Mouse (Mus musculus): Measurements from ENCODE around the gene Prdx3. TPM values are rescaled to one million over a fixed set of nuclear protein-coding genes. Genes with fewer than 3 reads are reported as not detected.
"Not testable (repeated sequence)": the region's sequence is repeated elsewhere in the genome, so short reads cannot be mapped to it uniquely, and the experiment has no call there.

The Prdx3 gene
- polyA plus RNA-seq, 1 experiment from 2014 or later, result 182 TPM

DNA sequence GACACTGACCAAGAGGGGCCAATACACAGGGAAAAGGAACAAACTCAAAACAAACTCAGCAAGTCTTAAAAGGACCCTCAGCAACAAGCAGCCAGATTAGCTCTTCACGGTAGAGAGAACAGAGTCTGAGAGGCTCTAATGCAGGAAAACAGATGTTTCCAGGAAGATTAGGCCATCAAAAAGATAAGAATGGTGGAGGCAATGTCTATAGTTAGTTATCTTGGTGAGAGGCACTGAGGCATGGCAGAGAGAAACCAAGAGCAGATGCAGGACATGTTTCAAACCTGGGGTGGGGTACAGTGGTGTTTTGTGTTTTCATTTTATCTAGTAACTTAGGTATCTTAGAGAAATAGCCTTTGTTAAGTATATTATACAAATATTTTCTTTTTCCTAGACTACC, 2.1 kb downstream of the Prdx3 start:
- H3K27me3 ChIP-seq (ENCODE audit: insufficient read depth, low read length), result no peaks in the 10 kb centered on the region
- peak overlapping the region; percentile 84 for H3K4me2 ChIP-seq (ENCODE audit: low read depth, low read length)
- peaks cover 26% of the 10 kb centered on the region for H3K4me1 ChIP-seq (ENCODE audit: insufficient read depth)
- H3K9ac ChIP-seq (replicated peaks), result peak overlapping the region; percentile 91
- DNase-seq, result no peak
- H3K9me3 ChIP-seq (ENCODE audit: low read length), result no peaks in the 10 kb centered on the region
- H3K36me3 ChIP-seq (replicated peaks; ENCODE audit: insufficient read depth, low read length), result peaks cover 32% of the 10 kb centered on the region
- peak; percentile 14; the same call in 1 of the 2 replicates for ATAC-seq
- peak overlapping the region; percentile 87 for H3K4me3 ChIP-seq (ENCODE audit: low read depth, low read length)
- TF ChIP-seq CTCF (IDR thresholded peaks at IDR 0.05; ENCODE audit: low read depth), result no peak
- TF ChIP-seq EP300 (IDR thresholded peaks at IDR 0.05; ENCODE audit: low read depth), result peak; percentile 93
- 32% methylated on average over 1 of the region's 1 CpGs for WGBS (ENCODE audit: insufficient replicate concordance)
- peak overlapping the region; percentile 97 for H3K27ac ChIP-seq (ENCODE audit: low read depth)

- Histone ChIP-seq H3K4me1 (ENCODE audit: insufficient read depth) (peaks cover 26% of the 10 kb centered on the region), H3K9me3 (ENCODE audit: low read length) (no peaks in the 10 kb centered on the region), H3K36me3 (replicated peaks; ENCODE audit: insufficient read depth, low read length) (peaks cover 39% of the 10 kb centered on the region), H3K4me3 (ENCODE audit: low read depth, low read length) (peak overlapping the region; percentile 87), H3K27ac (ENCODE audit: low read depth) (no peak overlapping the region), H3K4me2 (ENCODE audit: low read depth, low read length) (peak overlapping the region; percentile 84), H3K9ac (replicated peaks) (no peak overlapping the region), H3K27me3 (ENCODE audit: insufficient read depth, low read length) (no peaks in the 10 kb centered on the region)
- TF ChIP-seq EP300 (IDR thresholded peaks at IDR 0.05; ENCODE audit: low read depth) (no peak), CTCF (IDR thresholded peaks at IDR 0.05; ENCODE audit: low read depth) (no peak)
- DNase-seq (no peak), ATAC-seq (no peak)
- WGBS (ENCODE audit: insufficient replicate concordance), result 83% methylated on average over 5 of the region's 5 CpGs
Observed at GRCm38 (mm10) chr19:60871366-60871765, 3.0 kb downstream of the Prdx3 start.

- Histone ChIP-seq H3K9me3 (ENCODE audit: low read length) (no peaks in the 10 kb centered on the region), H3K27ac (ENCODE audit: low read depth) (no peak overlapping the region), H3K36me3 (replicated peaks; ENCODE audit: insufficient read depth, low read length) (peaks cover 39% of the 10 kb centered on the region), H3K9ac (replicated peaks) (no peak overlapping the region), H3K4me3 (ENCODE audit: low read depth, low read length) (no peak overlapping the region; the same call in 1 of the 2 replicates), H3K4me1 (ENCODE audit: insufficient read depth) (peaks cover 26% of the 10 kb centered on the region), H3K4me2 (ENCODE audit: low read depth, low read length) (no peak overlapping the region), H3K27me3 (ENCODE audit: insufficient read depth, low read length) (no peaks in the 10 kb centered on the region)
- ATAC-seq, result no peak
- TF ChIP-seq EP300 (IDR thresholded peaks at IDR 0.05; ENCODE audit: low read depth) (no peak), CTCF (IDR thresholded peaks at IDR 0.05; ENCODE audit: low read depth) (peak; percentile 52)
- DNase-seq, result no peak
- 72% methylated on average over 1 of the region's 1 CpGs for WGBS (ENCODE audit: insufficient replicate concordance)
Observed at GRCm38 (mm10) chr19:60870489-60870888, 3.9 kb downstream of the Prdx3 start.

DNA sequence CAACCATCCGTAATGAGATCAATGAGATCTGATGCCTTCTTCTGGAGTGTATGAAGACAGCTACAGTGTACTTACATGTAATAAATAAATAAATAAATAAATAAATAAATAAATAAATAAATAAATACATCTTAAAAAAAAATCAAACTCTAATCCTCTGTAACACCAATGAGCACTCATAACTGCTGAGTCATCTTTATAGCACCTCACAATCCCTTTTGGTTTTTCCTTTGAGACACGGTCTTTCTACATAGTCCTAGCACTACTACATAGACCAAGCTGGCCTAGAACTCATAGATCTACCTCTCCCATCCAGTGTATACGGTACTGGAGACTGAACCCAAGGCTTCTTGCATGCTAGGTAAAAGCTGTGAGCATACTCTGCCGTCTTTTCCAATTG, 8.2 kb downstream of the Prdx3 start:
- H3K9ac ChIP-seq (replicated peaks); H3K9me3 ChIP-seq (ENCODE audit: low read length); H3K27me3 ChIP-seq (ENCODE audit: insufficient read depth, low read length); DNase-seq; ATAC-seq; H3K4me2 ChIP-seq (ENCODE audit: low read depth, low read length); H3K27ac ChIP-seq (ENCODE audit: low read depth); H3K4me3 ChIP-seq (ENCODE audit: low read depth, low read length): not testable (repeated sequence)
- Histone ChIP-seq H3K36me3 (replicated peaks; ENCODE audit: insufficient read depth, low read length) (peaks cover 55% of the 10 kb centered on the region), H3K4me1 (ENCODE audit: insufficient read depth) (peaks cover 11% of the 10 kb centered on the region)
- 90% methylated on average over 4 of the region's 4 CpGs for WGBS (ENCODE audit: insufficient replicate concordance)

DNA sequence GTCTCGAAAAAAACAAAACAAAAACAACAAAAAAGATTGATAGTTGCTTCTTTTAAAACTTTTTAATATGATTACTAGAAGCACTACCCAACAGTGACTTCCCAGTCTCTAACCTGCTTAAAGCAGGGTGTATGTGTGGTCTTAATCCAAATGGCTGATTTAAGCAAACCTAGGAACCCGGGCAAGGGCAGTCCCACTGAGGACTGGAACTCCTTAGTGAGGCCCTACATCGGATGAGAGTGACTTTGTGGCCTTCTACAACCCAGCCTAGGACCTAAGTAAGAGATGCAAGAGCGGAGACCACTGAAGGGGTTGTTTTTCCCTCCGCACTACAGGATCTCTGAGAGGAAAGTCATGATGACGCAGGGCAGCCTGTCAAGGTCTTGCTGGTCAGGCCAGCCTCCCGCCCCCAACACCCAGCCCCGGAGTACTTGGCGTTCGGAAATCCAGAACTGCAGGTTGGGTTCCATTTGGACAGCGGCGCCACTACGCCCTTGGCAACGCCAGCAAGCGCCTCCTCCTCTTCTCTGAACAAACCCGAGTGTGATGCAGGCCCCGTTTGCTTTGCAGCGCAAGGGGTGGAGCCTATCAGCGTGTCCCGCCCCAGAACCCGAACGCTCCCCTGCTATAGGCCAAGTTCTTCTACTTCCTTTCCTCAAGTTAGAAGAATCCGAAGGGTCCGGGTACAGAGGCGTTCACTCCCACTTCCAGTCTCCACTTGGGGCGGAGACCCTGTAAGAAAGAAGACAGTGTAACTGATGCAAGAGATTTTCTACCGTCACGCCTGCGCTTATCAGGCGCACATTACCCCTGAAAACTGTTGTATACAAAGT, 13.3 kb downstream of the Prdx3 start, which contains the start of gene Sfxn4:
TSS of gene Sfxn4 (minus strand) at position 612 of the 833 bp plus-strand sequence.
- peak within 1 kb of the TSS; percentile 76 for H3K4me2 ChIP-seq (ENCODE audit: low read depth, low read length)
- peak within 1 kb of the TSS; percentile 57; the same call in 1 of the 2 replicates for H3K27ac ChIP-seq (ENCODE audit: low read depth)
- peak within 1 kb of the TSS; percentile 52 for H3K9ac ChIP-seq (replicated peaks)
- TF ChIP-seq CTCF (IDR thresholded peaks at IDR 0.05; ENCODE audit: low read depth) (no peak), EP300 (IDR thresholded peaks at IDR 0.05; ENCODE audit: low read depth) (no peak)
- no peaks in the 10 kb centered on the region for H3K27me3 ChIP-seq (ENCODE audit: insufficient read depth, low read length)
- H3K4me3 ChIP-seq (ENCODE audit: low read depth, low read length), result peak within 1 kb of the TSS; percentile 48
- DNase-seq (peak; percentile 90), ATAC-seq (peak; percentile 99)
- H3K4me1 ChIP-seq (ENCODE audit: insufficient read depth), result peaks cover 6% of the 10 kb centered on the region
- H3K36me3 ChIP-seq (replicated peaks; ENCODE audit: insufficient read depth, low read length), result peaks cover 23% of the 10 kb centered on the region
- no peaks in the 10 kb centered on the region for H3K9me3 ChIP-seq (ENCODE audit: low read length)
- 4% methylated on average over 30 of the region's 30 CpGs for WGBS (ENCODE audit: insufficient replicate concordance)

- H3K4me3 ChIP-seq (ENCODE audit: low read depth, low read length), result no peak overlapping the region
- no peaks in the 10 kb centered on the region for H3K36me3 ChIP-seq (replicated peaks; ENCODE audit: insufficient read depth, low read length)
- no peak for TF ChIP-seq CTCF (IDR thresholded peaks at IDR 0.05; ENCODE audit: low read depth)
- no peak for TF ChIP-seq EP300 (IDR thresholded peaks at IDR 0.05; ENCODE audit: low read depth)
- no peaks in the 10 kb centered on the region for H3K27me3 ChIP-seq (ENCODE audit: insufficient read depth, low read length)
- no peak overlapping the region for H3K4me2 ChIP-seq (ENCODE audit: low read depth, low read length)
- DNase-seq (no peak), ATAC-seq (no peak)
- H3K9ac ChIP-seq (replicated peaks), result no peak overlapping the region
- no peaks in the 10 kb centered on the region for H3K9me3 ChIP-seq (ENCODE audit: low read length)
- H3K27ac ChIP-seq (ENCODE audit: low read depth), result no peak overlapping the region
- H3K4me1 ChIP-seq (ENCODE audit: insufficient read depth), result no peaks in the 10 kb centered on the region
Observed at GRCm38 (mm10) chr19:60845731-60846130, 28.6 kb downstream of the Prdx3 start.
